Mouse (Mus musculus): Measurements from ENCODE around the gene Pink1.

Gene Pink1

GRCm38 (mm10) chr4:138326077-138326695, at the start of gene Pink1:
Pink1 (minus strand) TSS chr4:138326307.
- DNase-seq: peak; percentile 79 to 92

- no peak for DNase-seq
Observed at GRCm38 (mm10) chr4:138375117-138375516, 49.0 kb upstream of the Pink1 start.

- no peak for DNase-seq
Observed at GRCm38 (mm10) chr4:138370996-138371516, 44.9 kb upstream of the Pink1 start.

- no peak for DNase-seq
Observed at GRCm38 (mm10) chr4:138368498-138369260, 42.6 kb upstream of the Pink1 start.

- peak in 1 of 2 experiments; percentile 7 for DNase-seq
Observed at GRCm38 (mm10) chr4:138367641-138368497, 41.8 kb upstream of the Pink1 start, which contains the start of gene Cda. Cda (minus strand) TSS chr4:138367992.

GRCm38 (mm10) chr4:138366561-138366960, 40.5 kb upstream of the Pink1 start:
- no peak for DNase-seq

GRCm38 (mm10) chr4:138363511-138363910, 37.4 kb upstream of the Pink1 start:
- DNase-seq: no peak

GRCm38 (mm10) chr4:138362883-138363282, 36.8 kb upstream of the Pink1 start:
- DNase-seq: no peak

GRCm38 (mm10) chr4:138361370-138361821, 35.3 kb upstream of the Pink1 start:
- no peak for DNase-seq

GRCm38 (mm10) chr4:138358176-138358575, 32.1 kb upstream of the Pink1 start:
- DNase-seq: no peak

- DNase-seq: no peak
Observed at GRCm38 (mm10) chr4:138356551-138356950, 30.4 kb upstream of the Pink1 start.

GRCm38 (mm10) chr4:138356141-138356540, 30.0 kb upstream of the Pink1 start:
- DNase-seq: no peak

GRCm38 (mm10) chr4:138355496-138355895, 29.4 kb upstream of the Pink1 start:
- DNase-seq: no peak

- no peak for DNase-seq
Observed at GRCm38 (mm10) chr4:138353438-138354171, 27.5 kb upstream of the Pink1 start.

- DNase-seq: no peak
Observed at GRCm38 (mm10) chr4:138352692-138353091, 26.6 kb upstream of the Pink1 start.

- no peak for DNase-seq
Observed at GRCm38 (mm10) chr4:138351821-138352220, 25.7 kb upstream of the Pink1 start.

- DNase-seq: no peak
Observed at GRCm38 (mm10) chr4:138348716-138349115, 22.6 kb upstream of the Pink1 start.

- no peak for DNase-seq
Observed at GRCm38 (mm10) chr4:138347280-138347679, 21.2 kb upstream of the Pink1 start.

GRCm38 (mm10) chr4:138344891-138345545, 18.9 kb upstream of the Pink1 start:
- DNase-seq: no peak

GRCm38 (mm10) chr4:138343341-138343837, 17.3 kb upstream of the Pink1 start:
- no peak for DNase-seq

- DNase-seq: no peak
Observed at GRCm38 (mm10) chr4:138342778-138343177, 16.7 kb upstream of the Pink1 start.
